Mouse (Mus musculus): ENCODE measurements around the gene Ndufa12.

GRCm38 (mm10) chr10:94231025-94231424 is 32.5 kb downstream of the Ndufa12 start:
- TF ChIP-seq CTCF (IDR thresholded peaks at IDR 0.05; ENCODE audit: low read depth, low read length) = no peak
- TF ChIP-seq POLR2A (IDR thresholded peaks at IDR 0.05; ENCODE audit: borderline replicate concordance, low read depth, low read length) = no peak
